Mouse (Mus musculus) layer of hippocampus, adult 9-10 months (tissue): ENCODE measurements at regions not wholly inside any gene's neighbourhood (a gene's known extent, or its start where the extent isn't known, plus 50 kb on each side); places are given as distances from the start of the nearest gene placed in this dataset.

ENCODE experiments used
- DNase-seq: peaks from one replicate; pipeline ENCODE4 v3.0.0; 2022; ENCODE audit warnings: low spot score

DNA sequence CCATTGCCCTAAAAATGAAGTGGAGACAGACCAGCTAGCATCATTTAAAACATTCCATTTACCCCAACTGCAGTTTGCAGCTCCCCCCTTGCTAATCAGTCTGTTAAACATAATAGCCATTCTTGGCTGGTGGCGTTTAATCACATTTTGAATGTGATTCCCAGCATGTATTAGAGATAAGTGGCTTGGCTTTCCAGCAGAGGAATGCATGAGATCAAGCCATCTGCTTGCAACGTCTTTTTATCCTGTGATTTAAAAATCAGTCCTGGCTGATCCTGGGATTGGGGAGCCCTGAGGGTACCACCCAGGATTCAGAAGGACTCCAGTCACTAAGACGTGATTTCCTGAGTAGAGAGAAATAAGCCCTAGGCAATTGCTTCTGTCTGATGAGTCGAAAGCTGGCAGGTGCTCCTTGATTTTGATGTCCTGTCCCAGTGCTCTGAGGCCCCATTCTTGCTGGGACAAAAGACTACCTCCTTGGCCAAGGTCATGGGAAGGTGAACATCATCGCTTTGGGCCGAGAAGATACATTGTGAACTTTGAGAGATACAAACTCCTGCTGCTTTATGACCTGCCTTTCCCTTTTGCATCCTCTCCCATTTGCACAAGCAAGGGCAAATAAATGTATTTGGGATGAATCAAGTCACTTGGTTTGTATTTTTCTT lies 623.8 kb downstream of the Tmem132b start:
- DNase-seq, result no peak

- no peak for DNase-seq
Measured at GRCm38 (mm10) chr5:126186111-126186510, 654.5 kb downstream of the Tmem132b start.

- no peak for DNase-seq
Measured at GRCm38 (mm10) chr5:126199876-126200275, 668.3 kb downstream of the Tmem132b start.

DNA sequence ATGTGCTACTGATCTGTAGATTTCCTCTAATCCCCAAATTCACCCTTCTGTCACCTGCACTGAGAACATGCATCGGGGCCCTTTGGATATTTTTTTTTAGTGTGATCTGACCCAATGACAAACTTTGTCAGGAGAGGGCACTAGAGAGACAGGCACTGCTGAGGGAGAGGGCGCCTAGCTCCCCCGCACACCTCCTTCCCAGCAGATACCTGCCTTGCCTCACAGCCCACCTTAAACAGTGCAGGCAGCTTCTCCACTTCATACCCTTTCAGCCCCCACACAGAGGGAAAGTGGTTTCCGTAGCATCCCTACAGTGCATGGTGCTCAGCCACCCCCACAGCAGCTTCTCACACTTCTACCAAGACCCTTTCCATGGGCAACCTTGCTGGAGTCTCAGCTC lies 670.0 kb downstream of the Tmem132b start:
- DNase-seq, result no peak

GRCm38 (mm10) chr5:126201996-126202395 lies 670.4 kb downstream of the Tmem132b start:
- no peak for DNase-seq

DNA sequence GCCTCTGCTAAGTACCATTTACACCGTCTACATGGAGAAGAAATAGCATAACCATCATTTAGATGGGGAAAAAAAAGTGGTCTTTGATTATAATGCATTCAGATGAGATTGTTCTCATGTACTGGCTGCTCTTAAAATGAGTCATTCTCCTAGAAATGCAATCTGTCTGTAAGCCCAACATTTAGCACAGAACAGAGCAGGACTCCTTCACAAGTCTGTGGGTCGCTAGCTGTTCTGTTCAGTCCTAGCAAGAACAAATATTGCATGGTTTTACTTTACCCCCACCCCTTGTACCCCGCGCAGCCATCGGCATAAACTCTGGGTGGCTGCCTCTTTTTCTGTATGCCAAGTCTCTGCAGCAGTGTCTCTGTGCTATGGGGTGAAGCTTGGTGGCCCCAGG lies 685.4 kb downstream of the Tmem132b start:
- no peak for DNase-seq

DNA sequence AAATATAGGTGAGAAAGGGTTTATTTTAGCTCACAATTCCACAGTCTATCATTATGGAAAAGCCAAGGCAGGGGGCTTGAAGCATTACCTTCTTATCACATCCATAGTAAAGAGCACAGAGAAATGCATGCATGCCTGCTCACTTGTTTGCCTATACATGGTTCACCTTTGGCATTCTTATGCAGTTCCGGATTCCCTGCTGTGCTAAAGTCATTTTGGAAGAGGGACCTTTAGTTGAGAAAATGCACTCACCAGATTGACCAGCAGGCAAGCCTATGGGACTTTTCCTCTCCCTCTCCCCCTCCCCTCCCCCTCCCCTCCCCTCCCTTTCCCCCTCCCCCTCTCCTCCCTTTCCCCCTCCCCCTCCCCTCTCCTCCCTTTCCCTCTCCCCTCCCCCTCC lies 686.2 kb downstream of the Tmem132b start:
- DNase-seq, result no peak

- DNase-seq, result no peak
Measured at GRCm38 (mm10) chr5:126223696-126224095, 692.1 kb downstream of the Tmem132b start.

DNA sequence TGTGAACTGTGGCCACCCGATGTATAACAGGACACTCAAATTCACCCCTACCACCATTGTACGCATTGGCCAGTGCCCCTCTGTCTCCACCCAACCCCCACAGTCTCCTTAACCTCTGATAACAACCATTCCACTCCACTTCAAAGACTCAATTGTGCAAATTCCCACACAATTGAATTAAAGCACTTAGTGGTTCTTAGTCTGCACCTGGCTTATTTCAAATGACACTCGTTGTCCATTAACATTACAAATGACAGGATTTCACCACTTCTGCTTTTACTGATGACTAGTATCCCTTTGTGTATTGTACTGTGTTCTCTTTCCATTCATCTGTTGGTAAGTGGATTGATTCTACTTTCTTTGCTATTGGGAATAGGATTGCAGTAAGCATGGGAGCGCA lies 699.2 kb downstream of the Tmem132b start:
- no peak for DNase-seq

DNA sequence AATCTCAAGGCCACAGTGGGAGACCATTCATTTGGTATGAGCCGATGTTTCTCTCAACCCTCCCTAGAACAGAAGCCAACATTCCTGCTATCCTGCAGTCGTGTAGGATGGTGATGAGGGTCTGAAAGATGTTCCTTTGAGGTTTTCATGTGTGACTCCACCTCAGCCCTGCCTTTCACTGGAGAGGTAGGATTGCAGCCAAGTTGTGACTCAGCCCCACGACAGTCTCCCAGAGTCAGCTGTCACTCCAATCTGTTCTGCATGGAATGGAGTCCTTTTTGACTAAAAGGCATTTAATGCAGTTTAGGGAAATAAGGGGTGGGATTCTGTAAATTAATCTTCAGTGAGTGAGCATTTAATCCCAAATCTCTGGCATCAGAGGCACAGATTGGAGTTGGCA lies 706.5 kb downstream of the Tmem132b start:
- peak; percentile 53 for DNase-seq

DNA sequence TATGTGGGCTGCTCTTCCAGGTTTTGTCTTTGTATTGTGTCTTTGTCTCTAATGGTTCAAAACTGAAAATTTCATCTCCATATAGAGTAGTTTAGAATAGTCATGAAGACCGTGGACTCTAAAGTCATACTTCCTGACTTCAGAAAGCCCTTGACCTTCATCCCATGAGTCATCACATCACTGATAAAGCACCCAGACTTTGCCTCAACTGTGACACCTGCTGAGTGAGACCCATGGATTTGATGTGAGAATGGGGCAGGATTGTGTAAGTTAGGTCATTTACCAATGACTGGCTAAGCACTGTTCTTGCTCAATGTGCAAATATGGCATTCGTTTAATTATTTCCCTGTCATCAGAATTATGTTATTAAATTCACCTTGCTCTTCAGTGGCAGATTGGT lies 714.2 kb downstream of the Tmem132b start:
- no peak for DNase-seq

- DNase-seq, result no peak
Measured at GRCm38 (mm10) chr5:126250331-126250730, 718.8 kb downstream of the Tmem132b start.

GRCm38 (mm10) chr5:126254661-126255060 lies 723.1 kb downstream of the Tmem132b start:
- DNase-seq, result no peak

GRCm38 (mm10) chr5:126257860-126258259 lies 726.3 kb downstream of the Tmem132b start:
- DNase-seq, result no peak

GRCm38 (mm10) chr5:126266471-126266870 lies 734.9 kb downstream of the Tmem132b start:
- DNase-seq, result no peak

DNA sequence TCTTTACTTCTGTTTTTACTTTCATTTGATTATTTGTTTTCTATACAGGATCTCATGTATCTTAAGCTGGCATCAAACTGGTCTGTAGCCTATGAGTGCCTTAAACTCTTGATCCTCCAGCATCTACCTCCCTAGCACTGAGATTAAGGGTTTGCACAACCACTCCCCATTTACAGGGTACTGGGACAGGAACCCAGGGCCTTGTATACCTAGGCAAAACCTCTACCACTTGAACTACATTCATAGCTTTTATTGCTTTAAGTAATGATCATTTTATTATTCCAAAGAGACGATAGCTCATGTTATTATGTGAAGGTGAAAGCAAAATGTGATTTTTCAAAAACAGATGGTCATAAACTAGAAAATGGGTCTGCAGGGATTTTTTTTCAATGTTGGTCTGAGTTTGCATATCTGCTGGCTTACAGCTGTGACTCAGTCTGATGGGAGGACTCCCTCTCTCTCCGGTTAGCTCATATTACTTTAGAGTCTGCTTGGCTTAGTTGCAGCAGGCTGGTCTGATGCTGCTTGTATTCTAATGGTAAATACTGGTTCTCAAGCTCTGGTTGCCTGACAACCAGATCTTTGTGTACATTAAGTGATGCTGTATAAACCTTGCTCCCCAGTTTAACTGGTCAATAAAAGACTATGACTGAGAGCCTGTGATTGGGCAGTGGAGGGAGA lies 735.5 kb downstream of the Tmem132b start:
- DNase-seq, result no peak

- DNase-seq, result peak; percentile 35
Measured at GRCm38 (mm10) chr5:126268592-126268991, 737.0 kb downstream of the Tmem132b start.

- peak; percentile 42 for DNase-seq
Measured at GRCm38 (mm10) chr5:126274316-126274715, 742.7 kb downstream of the Tmem132b start.

- no peak for DNase-seq
Measured at GRCm38 (mm10) chr5:126281057-126281728, 749.6 kb downstream of the Tmem132b start.

DNA sequence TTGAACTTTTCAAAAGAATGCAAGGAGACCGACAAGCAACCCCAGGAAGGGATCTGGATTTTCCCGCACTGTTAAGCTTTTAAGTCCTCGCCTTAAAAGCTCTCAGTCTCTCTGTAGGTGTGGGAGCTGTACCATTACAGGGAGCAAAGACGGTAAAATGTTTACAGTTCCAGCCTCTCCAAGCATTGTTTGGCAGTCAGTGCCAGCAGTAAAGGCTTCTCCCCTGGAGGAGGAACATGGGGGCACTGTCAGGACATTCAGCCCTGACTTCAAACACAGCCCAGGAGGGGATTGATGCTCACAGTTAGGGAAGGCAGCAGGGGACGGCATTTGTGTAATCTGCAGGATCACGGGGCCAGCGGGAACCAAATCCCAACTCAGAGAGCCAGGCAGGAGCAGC lies 750.2 kb downstream of the Tmem132b start:
- no peak for DNase-seq

- no peak for DNase-seq
Measured at GRCm38 (mm10) chr5:126324847-126325246, 793.3 kb downstream of the Tmem132b start.

- DNase-seq, result no peak
Measured at GRCm38 (mm10) chr5:126328276-126328675, 796.7 kb downstream of the Tmem132b start.

DNA sequence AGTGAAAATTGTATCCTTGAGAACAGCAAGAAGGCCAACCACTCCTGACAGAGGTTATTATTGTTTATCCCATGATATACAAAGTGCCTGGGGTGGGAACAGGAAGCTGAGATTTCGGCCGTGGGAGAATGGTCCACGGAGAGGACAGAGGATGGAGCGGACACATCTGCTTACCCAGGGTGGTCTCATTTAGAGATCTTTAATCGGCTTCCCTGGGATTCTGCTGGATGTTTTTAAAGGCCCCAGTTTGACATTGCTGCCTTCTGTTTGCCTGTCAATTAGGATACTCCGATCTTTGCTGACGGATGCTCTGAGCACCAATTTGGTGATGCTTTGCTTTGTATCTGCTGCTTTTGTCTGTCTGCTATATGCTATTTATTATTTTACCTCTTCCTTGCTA lies 803.5 kb downstream of the Tmem132b start:
- no peak for DNase-seq
